Comparison of ENCODE assay signal across 8 mouse cellular contexts in genomic region chr5:134688086-134688717, GRCm38 (mm10). TPM values are rescaled to one million over a fixed set of nuclear protein-coding genes. Genes with fewer than 3 reads are reported as not detected.
A peak's percentile ranks its signal among the peaks of the same experiment; 100 is the strongest.
DNase-seq lines count a peak whose midpoint lies in the region; ATAC-seq and TF ChIP-seq lines count a peak whose summit lies in the region.

Gene Limk1, minus strand, starts transcription at chr5:134688598.

- H3K4me3 ChIP-seq in C2C12 (ENCODE audit: insufficient read depth, poor library complexity, severe bottlenecking), result peak within 1 kb of the TSS; percentile 56
- H3K4me3 ChIP-seq in cortical plate, adult 2 months (ENCODE audit: insufficient read depth, low read length), result peak within 1 kb of the TSS; percentile 99
- peak within 1 kb of the TSS; percentile 79 for H3K4me3 ChIP-seq in hindbrain, embryonic 14.5 days (replicated peaks; ENCODE audit: low read length)
- peak within 1 kb of the TSS; percentile 70 for H3K4me3 ChIP-seq in liver, embryonic 16.5 days (ENCODE audit: low read depth, low read length)

- peak within 1 kb of the TSS; percentile 60 for H3ac ChIP-seq in C2C12 (ENCODE audit: control insufficient read depth, insufficient read length, low read depth)

- under 1% methylated on average over 39 of the region's 69 CpGs for whole genome bisulfite sequencing in hindbrain, embryonic 14.5 days
- WGBS in liver, embryonic 16.5 days (ENCODE audit: insufficient replicate concordance), result under 1% methylated on average over 68 of the region's 69 CpGs

- peak; percentile 28 for ATAC-seq in hindbrain, embryonic 14.5 days (ENCODE audit: low FRiP score)
- no peak for ATAC-seq in liver, embryonic 16.5 days (ENCODE audit: low read depth)

- 0 out of 2 replicates have a peak, but pooled peaks have one; percentile 32 for TF ChIP-seq POLR2A in cortical plate, adult 2 months (IDR thresholded peaks at IDR 0.05; ENCODE audit: extremely low read depth, insufficient read depth, low read length)

- peak within 1 kb of the TSS; percentile 89 for H3K9ac ChIP-seq in hindbrain, embryonic 14.5 days
- peak within 1 kb of the TSS; percentile 72 for H3K9ac ChIP-seq in liver, embryonic 16.5 days (ENCODE audit: low read depth, low read length)

- H3K27ac ChIP-seq in cortical plate, adult 2 months (ENCODE audit: insufficient read depth, low read length), result no peak within 1 kb of the TSS
- H3K27ac ChIP-seq in hindbrain, embryonic 14.5 days, result peak within 1 kb of the TSS; percentile 88
- H3K27ac ChIP-seq in liver, embryonic 16.5 days (ENCODE audit: low read length), result peak within 1 kb of the TSS; percentile 78

- H3K79me3 ChIP-seq in C2C12 (ENCODE audit: low read depth), result no peaks in the 10 kb centered on the region

- H3K4me1 ChIP-seq in cortical plate, adult 2 months (ENCODE audit: control insufficient read depth, insufficient read depth, low read length), result no peaks in the 10 kb centered on the region
- H3K4me1 ChIP-seq in hindbrain, embryonic 14.5 days (replicated peaks; ENCODE audit: control insufficient read depth, insufficient read depth, low read length), result peaks cover 12% of the 10 kb centered on the region
- H3K4me1 ChIP-seq in liver, embryonic 16.5 days (ENCODE audit: control insufficient read depth, low read depth, low read length), result peaks cover 11% of the 10 kb centered on the region

- DNase-seq in frontal cortex, adult 2 months (ENCODE audit: extremely low spot score in 1 of 2, low spot score in 1 of 2), result no peak
- DNase-seq in frontal cortex, postnatal 36 days (ENCODE audit: low spot score in 2 of 2), result no peak
- DNase-seq in hindbrain, embryonic 14.5 days (ENCODE audit: low spot score), result no peak
- DNase-seq in right cerebral cortex, postnatal 10 days (ENCODE audit: low spot score in 2 of 2), result no peak
- DNase-seq in cerebellum, adult 9-10 months, result no peak

- H3K36me3 ChIP-seq in C2C12 (ENCODE audit: control insufficient read depth, insufficient read depth), result peaks cover 4% of the 10 kb centered on the region
- H3K36me3 ChIP-seq in hindbrain, embryonic 14.5 days (replicated peaks; ENCODE audit: control insufficient read depth, insufficient read depth), result peaks cover 32% of the 10 kb centered on the region
- no peaks in the 10 kb centered on the region for H3K36me3 ChIP-seq in liver, embryonic 16.5 days (ENCODE audit: control insufficient read depth, insufficient read depth)

- H3K9me3 ChIP-seq in hindbrain, embryonic 14.5 days (ENCODE audit: control insufficient read depth, low read length), result no peaks in the 10 kb centered on the region
- H3K9me3 ChIP-seq in liver, embryonic 16.5 days (replicated peaks; ENCODE audit: control insufficient read depth, low read length), result no peaks in the 10 kb centered on the region

- TF ChIP-seq CTCF in C2C12 (IDR thresholded peaks at IDR 0.05; ENCODE audit: control insufficient read depth, insufficient read depth, insufficient read length), result no peak
- no peak for TF ChIP-seq CTCF in cortical plate, adult 2 months (IDR thresholded peaks at IDR 0.05; ENCODE audit: extremely low read depth, insufficient read depth, low read length)

- H3K79me2 ChIP-seq in C2C12 (ENCODE audit: control insufficient read depth, insufficient read depth), result no peaks in the 10 kb centered on the region

- H3K27me3 ChIP-seq in C2C12 (ENCODE audit: control insufficient read depth, insufficient read depth, insufficient read length), result no peaks in the 10 kb centered on the region
- H3K27me3 ChIP-seq in hindbrain, embryonic 14.5 days (ENCODE audit: control insufficient read depth, insufficient read depth, low read length), result no peaks in the 10 kb centered on the region
- H3K27me3 ChIP-seq in liver, embryonic 16.5 days (ENCODE audit: control insufficient read depth, insufficient read depth, low read depth, low read length), result peaks cover 8% of the 10 kb centered on the region

- H3K4me2 ChIP-seq in hindbrain, embryonic 14.5 days (replicated peaks), result peak within 1 kb of the TSS; percentile 56
- peak within 1 kb of the TSS; percentile 97 for H3K4me2 ChIP-seq in liver, embryonic 16.5 days (ENCODE audit: low read depth, low read length)

TF ChIP-seq in C2C12, 6 proteins besides CTCF, POLR2A, EP300 and RAD21:
- no peak for TF ChIP-seq FOSL1 (IDR thresholded peaks at IDR 0.05; ENCODE audit: insufficient read depth, low read length, poor library complexity, severe bottlenecking)
- TF ChIP-seq MYOD1 (IDR thresholded peaks at IDR 0.05; ENCODE audit: control insufficient read depth, insufficient read length, low read depth), result no peak
- TF ChIP-seq CEBPB (IDR thresholded peaks at IDR 0.05; ENCODE audit: low read depth), result no peak
- no peak for TF ChIP-seq USF1 (IDR thresholded peaks at IDR 0.05; ENCODE audit: low read depth)
- TF ChIP-seq MYOG (IDR thresholded peaks at IDR 0.05; ENCODE audit: control insufficient read depth, extremely low read depth, insufficient read length), result no peak
- no peak for TF ChIP-seq MAX (IDR thresholded peaks at IDR 0.05)

RNA-seq across cellular contexts. Expression of gene Limk1, which starts in this region (rescaled TPM):
- polyA plus RNA-seq in frontal cortex, adult 2 months (2012; rRNA removed), result 46.2 and 50.7 TPM in 2 replicates
- polyA plus RNA-seq in C2C12 (2012; fragmentation: generic; extraction: Trizol), result 32.2 TPM
- polyA plus RNA-seq in cortical plate, adult 2 months (2012; rRNA removed), result 49.9 and 53.1 TPM in 2 replicates
- 25.5 and 26.4 TPM in 2 replicates for polyA plus RNA-seq in hindbrain, embryonic 14.5 days (2014; fragmentation: Nextera tagmentation; extraction: Ambion mirVana)
- polyA plus RNA-seq in liver, embryonic 16.5 days (2015; fragmentation: Nextera tagmentation; extraction: Ambion mirVana), result 0.93 and 0.99 TPM in 2 replicates

Comparison
In these comparisons a context has a peak if more than half of its experiments do, and no peak if none do; other contexts are left out.
1. RNA of gene Limk1 (polyA plus RNA-seq): 49.9 to 53.1 TPM in cortical plate, adult 2 months, 46.2 to 50.7 TPM in frontal cortex, adult 2 months, 32.2 TPM in C2C12 (single experiment) and 25.5 to 26.4 TPM in hindbrain, embryonic 14.5 days; 0.93 to 0.99 TPM in liver, embryonic 16.5 days; every median in the first group is over 10 times any median in the second.
2. Peak in every context shown above with its lines, with median percentiles within 50 percentile points of each other: H3K4me3 ChIP-seq.